Mouse (Mus musculus) lung, adult 2 months (tissue): Measurements from ENCODE around the gene Ust.

Source experiments
- CTCF ChIP-seq: fragments of 200-500 bp; IDR thresholded peaks from 2 replicates; pipeline ENCODE4 v1.5.1; 2011; ENCODE audit warnings: mild to moderate bottlenecking, low read length, control low read depth; ENCODE audit not compliant: insufficient read depth
- POLR2A ChIP-seq: fragments of 200-500 bp; IDR thresholded peaks from 2 replicates; pipeline ENCODE4 v1.6.1; 2011; ENCODE audit warnings: low read depth, mild to moderate bottlenecking, control low read depth, low read length, borderline replicate concordance; ENCODE audit errors: extremely low read depth

- TF ChIP-seq POLR2A (no peak), CTCF (no peak)
Observed at GRCm38 (mm10) chr10:8185586-8185985, 333.0 kb downstream of the Ust start.
